Mouse (Mus musculus) embryo, embryonic 11 days (tissue): ENCODE measurements at regions not wholly inside any gene's neighbourhood (a gene's known extent, or its start where the extent isn't known, plus 50 kb on each side); places are given as distances from the start of the nearest gene placed in this dataset.

ENCODE experiments used
- DNase-seq: peaks from one replicate; pipeline ENCODE4 v3.0.0-alpha.2; 2015

DNA sequence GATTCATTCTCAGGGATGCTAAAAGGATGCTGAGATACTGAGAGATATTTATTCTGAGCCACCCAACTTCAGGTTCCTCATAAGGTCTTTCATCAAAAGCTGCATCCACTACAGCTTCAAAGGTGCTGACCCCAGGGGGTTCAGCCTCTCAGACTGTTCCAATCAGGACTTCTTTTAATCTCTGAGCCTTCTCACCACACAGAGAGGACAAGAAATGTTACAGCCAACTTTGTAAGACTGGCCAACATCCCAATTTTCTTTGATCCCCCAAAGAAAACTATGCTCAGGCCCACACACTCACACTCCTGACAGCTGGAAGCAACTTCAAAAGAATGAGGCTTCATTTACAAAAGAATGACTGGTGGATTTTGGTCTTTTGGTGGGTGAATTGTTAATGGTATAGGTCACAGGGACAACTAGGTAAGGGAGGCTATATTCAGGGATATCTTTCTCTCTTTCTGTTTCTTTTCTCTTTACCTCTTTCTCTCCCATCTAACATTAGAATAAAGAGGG is 328.2 kb downstream of the Snca start:
- peak; percentile 0 for DNase-seq
